18 mouse cellular contexts compared by ENCODE assay signal in genomic region chr2:33778466-33778865, GRCm38 (mm10).
DNase-seq lines count a peak whose midpoint lies in the region; ATAC-seq lines count a peak whose summit lies in the region.
"Had no signal": no experiment of that assay in that cellular context is flagged by ENCODE, and none has a peak within 500 bp of the region (broad histone marks: within the 10 kb centered on the region; RNA-seq: fewer than 3 reads in every experiment).

No protein-coding gene starts in this region.

- no peak for DNase-seq in cerebellum, postnatal 4 days (ENCODE audit: low spot score in 2 of 2)
- peak; percentile 69 for DNase-seq in cerebellum, adult 11-12 months
- DNase-seq in cerebellum, adult 9-10 months = peak; percentile 77
- peak; percentile 64 to 72 for DNase-seq in cerebellum, postnatal 25 days
- no peak for DNase-seq in kidney, postnatal 36 days
- DNase-seq in adrenal gland, postnatal 4 days (ENCODE audit: low spot score in 2 of 2) = no peak
- DNase-seq in testis, postnatal 10 days (ENCODE audit: low spot score) = no peak
- DNase-seq: adrenal gland, postnatal 10 days; B cell, adult 2 months; embryo, embryonic 11 days; gastrocnemius, postnatal 36 days; heart, adult 11 months; heart, postnatal 36 days; kidney, adult 18-20 months had no signal

- ATAC-seq in cerebellum, adult (ENCODE audit: insufficient number of reproducible peaks, low FRiP score, low TSS enrichment) = peak; percentile 50; the same call in 1 of the 2 replicates
- ATAC-seq: CD4-positive, CD25-positive, alpha-beta regulatory T cell, adult 4 months; forebrain, embryonic 14.5 days; hindbrain, embryonic 16.5 days had no signal

Comparison
In these comparisons a context has a peak if more than half of its experiments do, and no peak if none do; other contexts are left out.
1. DNase-seq: peak in cerebellum, adult 11-12 months (single experiment), cerebellum, adult 9-10 months (single experiment) and cerebellum, postnatal 25 days (2 of 2); none in cerebellum, postnatal 4 days (0 of 2), kidney, postnatal 36 days (0 of 2), adrenal gland, postnatal 4 days (0 of 2) and testis, postnatal 10 days (single experiment).